Mouse (Mus musculus): ENCODE measurements around the gene Llgl1. TPM values are rescaled to one million over a fixed set of nuclear protein-coding genes. Genes with fewer than 3 reads are reported as not detected.

Gene Llgl1
- polyA plus RNA-seq, 1 experiment, result 16.9 TPM

- H3K36me3 ChIP-seq (ENCODE audit: control insufficient read depth, insufficient read depth, low read length), result no peaks in the 10 kb centered on the region; the same call in 1 of the 2 replicates
- no peak overlapping the region for H3K4me3 ChIP-seq (ENCODE audit: control insufficient read depth, low read depth, low read length)
- H3K4me1 ChIP-seq (ENCODE audit: control insufficient read depth, insufficient read depth, low read length), result no peaks in the 10 kb centered on the region
- TF ChIP-seq CTCF (IDR thresholded peaks at IDR 0.05; ENCODE audit: control insufficient read depth, insufficient read depth, insufficient replicate concordance, low read depth, low read length), result no peak
- no peaks in the 10 kb centered on the region for H3K27me3 ChIP-seq (ENCODE audit: control insufficient read depth, insufficient read depth, low read length)
- no peak overlapping the region for H3K27ac ChIP-seq (ENCODE audit: control insufficient read depth, insufficient read depth, low read depth, low read length)
Observed at GRCm38 (mm10) chr11:60709481-60710465, 10.2 kb downstream of the Llgl1 start.

GRCm38 (mm10) chr11:60711218-60711617 lies 11.7 kb downstream of the Llgl1 start:
- Histone ChIP-seq H3K4me1 (ENCODE audit: control insufficient read depth, insufficient read depth, low read length) (no peaks in the 10 kb centered on the region), H3K36me3 (ENCODE audit: control insufficient read depth, insufficient read depth, low read length) (no peaks in the 10 kb centered on the region; the same call in 1 of the 2 replicates), H3K4me3 (ENCODE audit: control insufficient read depth, low read depth, low read length) (no peak overlapping the region), H3K27ac (ENCODE audit: control insufficient read depth, insufficient read depth, low read depth, low read length) (no peak overlapping the region), H3K27me3 (ENCODE audit: control insufficient read depth, insufficient read depth, low read length) (no peaks in the 10 kb centered on the region)
- TF ChIP-seq POLR2A (IDR thresholded peaks at IDR 0.05; ENCODE audit: control insufficient read depth, low read depth, low read length) (no peak), CTCF (IDR thresholded peaks at IDR 0.05; ENCODE audit: control insufficient read depth, insufficient read depth, insufficient replicate concordance, low read depth, low read length) (no peak)

GRCm38 (mm10) chr11:60712040-60712439 lies 12.5 kb downstream of the Llgl1 start:
- Histone ChIP-seq H3K27me3 (ENCODE audit: control insufficient read depth, insufficient read depth, low read length) (no peaks in the 10 kb centered on the region), H3K4me3 (ENCODE audit: control insufficient read depth, low read depth, low read length) (no peak overlapping the region), H3K4me1 (ENCODE audit: control insufficient read depth, insufficient read depth, low read length) (no peaks in the 10 kb centered on the region), H3K36me3 (ENCODE audit: control insufficient read depth, insufficient read depth, low read length) (no peaks in the 10 kb centered on the region; the same call in 1 of the 2 replicates), H3K27ac (ENCODE audit: control insufficient read depth, insufficient read depth, low read depth, low read length) (no peak overlapping the region)
- no peak for TF ChIP-seq CTCF (IDR thresholded peaks at IDR 0.05; ENCODE audit: control insufficient read depth, insufficient read depth, insufficient replicate concordance, low read depth, low read length)
- TF ChIP-seq POLR2A (IDR thresholded peaks at IDR 0.05; ENCODE audit: control insufficient read depth, low read depth, low read length), result no peak

GRCm38 (mm10) chr11:60712639-60713255 lies 13.2 kb downstream of the Llgl1 start:
- TF ChIP-seq CTCF (IDR thresholded peaks at IDR 0.05; ENCODE audit: control insufficient read depth, insufficient read depth, insufficient replicate concordance, low read depth, low read length) (no peak), POLR2A (IDR thresholded peaks at IDR 0.05; ENCODE audit: control insufficient read depth, low read depth, low read length) (no peak)
- no peak overlapping the region for H3K4me3 ChIP-seq (ENCODE audit: control insufficient read depth, low read depth, low read length)
- H3K4me1 ChIP-seq (ENCODE audit: control insufficient read depth, insufficient read depth, low read length), result no peaks in the 10 kb centered on the region
- H3K36me3 ChIP-seq (ENCODE audit: control insufficient read depth, insufficient read depth, low read length), result no peaks in the 10 kb centered on the region; the same call in 1 of the 2 replicates
- no peak overlapping the region for H3K27ac ChIP-seq (ENCODE audit: control insufficient read depth, insufficient read depth, low read depth, low read length)
- no peaks in the 10 kb centered on the region for H3K27me3 ChIP-seq (ENCODE audit: control insufficient read depth, insufficient read depth, low read length)

- H3K27me3 ChIP-seq (ENCODE audit: control insufficient read depth, insufficient read depth, low read length), result no peaks in the 10 kb centered on the region
- no peak overlapping the region for H3K27ac ChIP-seq (ENCODE audit: control insufficient read depth, insufficient read depth, low read depth, low read length)
- no peak overlapping the region for H3K4me3 ChIP-seq (ENCODE audit: control insufficient read depth, low read depth, low read length)
- H3K4me1 ChIP-seq (ENCODE audit: control insufficient read depth, insufficient read depth, low read length), result no peaks in the 10 kb centered on the region
- no peaks in the 10 kb centered on the region for H3K36me3 ChIP-seq (ENCODE audit: control insufficient read depth, insufficient read depth, low read length)
- TF ChIP-seq CTCF (IDR thresholded peaks at IDR 0.05; ENCODE audit: control insufficient read depth, insufficient read depth, insufficient replicate concordance, low read depth, low read length) (no peak), POLR2A (IDR thresholded peaks at IDR 0.05; ENCODE audit: control insufficient read depth, low read depth, low read length) (no peak)
Observed at GRCm38 (mm10) chr11:60715833-60716232, 16.3 kb downstream of the Llgl1 start.

GRCm38 (mm10) chr11:60719263-60719662 lies 19.7 kb downstream of the Llgl1 start:
- H3K4me1 ChIP-seq (ENCODE audit: control insufficient read depth, insufficient read depth, low read length), result no peaks in the 10 kb centered on the region
- no peaks in the 10 kb centered on the region for H3K36me3 ChIP-seq (ENCODE audit: control insufficient read depth, insufficient read depth, low read length)
- TF ChIP-seq CTCF (IDR thresholded peaks at IDR 0.05; ENCODE audit: control insufficient read depth, insufficient read depth, insufficient replicate concordance, low read depth, low read length), result no peak
- no peak for TF ChIP-seq POLR2A (IDR thresholded peaks at IDR 0.05; ENCODE audit: control insufficient read depth, low read depth, low read length)
- no peak overlapping the region for H3K4me3 ChIP-seq (ENCODE audit: control insufficient read depth, low read depth, low read length)
- H3K27ac ChIP-seq (ENCODE audit: control insufficient read depth, insufficient read depth, low read depth, low read length), result no peak overlapping the region
- no peaks in the 10 kb centered on the region for H3K27me3 ChIP-seq (ENCODE audit: control insufficient read depth, insufficient read depth, low read length)
